Mouse (Mus musculus): ENCODE results near the gene Bzw2.

Bzw2 gene

GRCm38 (mm10) chr12:36135409-36135808 is 22.5 kb downstream of the Bzw2 start:
- peak; percentile 70 for DNase-seq (ENCODE audit: low read depth, low spot score)

GRCm38 (mm10) chr12:36134111-36134510 is 23.8 kb downstream of the Bzw2 start:
- peak; percentile 23 for DNase-seq (ENCODE audit: low read depth, low spot score)

- DNase-seq (ENCODE audit: low read depth, low spot score), result no peak
Measured at GRCm38 (mm10) chr12:36133547-36133946, 24.3 kb downstream of the Bzw2 start.

- no peak for DNase-seq (ENCODE audit: low read depth, low spot score)
Measured at GRCm38 (mm10) chr12:36132668-36133067, 25.2 kb downstream of the Bzw2 start.

GRCm38 (mm10) chr12:36132254-36132653 is 25.6 kb downstream of the Bzw2 start:
- DNase-seq (ENCODE audit: low read depth, low spot score), result no peak

GRCm38 (mm10) chr12:36129826-36130225 is 28.1 kb downstream of the Bzw2 start:
- no peak for DNase-seq (ENCODE audit: low read depth, low spot score)

- no peak for DNase-seq (ENCODE audit: low read depth, low spot score)
Measured at GRCm38 (mm10) chr12:36126049-36126448, 31.8 kb downstream of the Bzw2 start.

GRCm38 (mm10) chr12:36119244-36119643 is 38.6 kb downstream of the Bzw2 start:
- no peak for DNase-seq (ENCODE audit: low read depth, low spot score)

- no peak for DNase-seq (ENCODE audit: low read depth, low spot score)
Measured at GRCm38 (mm10) chr12:36117161-36117560, 40.7 kb downstream of the Bzw2 start.

- no peak for DNase-seq (ENCODE audit: low read depth, low spot score)
Measured at GRCm38 (mm10) chr12:36112081-36112480, 45.8 kb downstream of the Bzw2 start.

GRCm38 (mm10) chr12:36111110-36111509 is 46.8 kb downstream of the Bzw2 start:
- no peak for DNase-seq (ENCODE audit: low read depth, low spot score)

GRCm38 (mm10) chr12:36110457-36110856 is 47.4 kb downstream of the Bzw2 start:
- DNase-seq (ENCODE audit: low read depth, low spot score), result no peak

GRCm38 (mm10) chr12:36108442-36108841 is 49.4 kb downstream of the Bzw2 start:
- DNase-seq (ENCODE audit: low read depth, low spot score), result peak; percentile 46

- DNase-seq (ENCODE audit: low read depth, low spot score), result no peak
Measured at GRCm38 (mm10) chr12:36103592-36103910, 54.3 kb downstream of the Bzw2 start.

- DNase-seq (ENCODE audit: low read depth, low spot score), result no peak
Measured at GRCm38 (mm10) chr12:36102733-36103591, 54.9 kb downstream of the Bzw2 start.

- no peak for DNase-seq (ENCODE audit: low read depth, low spot score)
Measured at GRCm38 (mm10) chr12:36095371-36095880, 62.5 kb downstream of the Bzw2 start.

GRCm38 (mm10) chr12:36093081-36093670 is 64.7 kb downstream of the Bzw2 start:
- no peak for DNase-seq (ENCODE audit: low read depth, low spot score)

GRCm38 (mm10) chr12:36091964-36092363 is 65.9 kb downstream of the Bzw2 start:
- DNase-seq (ENCODE audit: low read depth, low spot score), result no peak

- no peak for DNase-seq (ENCODE audit: low read depth, low spot score)
Measured at GRCm38 (mm10) chr12:36089221-36089620, 68.7 kb downstream of the Bzw2 start.

GRCm38 (mm10) chr12:36088804-36089203 is 69.1 kb downstream of the Bzw2 start:
- DNase-seq (ENCODE audit: low read depth, low spot score), result no peak

- no peak for DNase-seq (ENCODE audit: low read depth, low spot score)
Measured at GRCm38 (mm10) chr12:36085380-36085779, 72.5 kb downstream of the Bzw2 start.

- peak; percentile 21 for DNase-seq (ENCODE audit: low read depth, low spot score)
Measured at GRCm38 (mm10) chr12:36078101-36078899, 79.6 kb downstream of the Bzw2 start.

Data from CD4-positive, CD25-positive, alpha-beta regulatory T cell, adult 2 months (primary cell).